Mouse (Mus musculus): Measurements from ENCODE around the gene Dmgdh. TPM values are rescaled to one million over a fixed set of nuclear protein-coding genes. Genes with fewer than 3 reads are reported as not detected.

Dmgdh gene
- polyA plus RNA-seq, 1 experiment from 2014 or later, result 0.14 TPM

DNA sequence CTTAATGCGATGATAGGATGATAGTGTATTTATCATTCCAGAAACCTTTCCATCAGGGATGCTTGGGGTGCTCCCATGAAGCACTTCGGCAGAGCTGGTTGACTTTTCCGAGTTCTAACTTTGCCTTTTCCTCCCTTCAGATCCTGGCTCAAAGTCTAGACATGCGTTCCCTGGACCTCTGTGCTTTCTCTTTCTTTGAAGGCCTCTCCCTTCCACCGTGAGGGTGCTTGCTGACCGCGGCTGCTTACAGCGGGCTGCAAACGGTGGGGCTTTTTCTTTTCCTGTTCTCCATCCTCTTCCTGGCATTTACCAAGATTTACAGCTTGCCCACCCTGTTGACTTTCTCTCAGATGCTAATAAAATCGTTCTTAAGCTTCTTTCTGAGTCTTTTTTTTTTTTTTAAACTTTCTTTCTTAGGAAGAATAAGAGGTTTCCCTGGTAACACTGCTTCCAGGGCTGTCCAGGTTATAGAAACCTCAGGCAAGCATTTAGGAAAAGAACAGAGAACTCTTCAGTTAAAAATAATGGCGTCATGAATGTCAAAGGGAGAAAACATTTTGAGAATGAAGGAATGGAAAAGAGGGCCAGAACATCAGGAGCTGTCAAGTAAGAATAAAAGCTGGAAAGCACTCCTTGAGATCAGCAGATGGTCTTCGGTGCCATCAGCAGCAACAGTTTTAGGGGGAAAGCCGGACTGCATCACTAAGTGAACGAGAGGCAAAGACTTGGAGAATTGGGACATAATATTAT is 84.1 kb downstream of the Dmgdh start:
- no peak for ATAC-seq
- H3K36me3 ChIP-seq (ENCODE audit: control insufficient read depth, insufficient read depth), result no peaks in the 10 kb centered on the region
- H3K4me1 ChIP-seq (replicated peaks; ENCODE audit: control insufficient read depth, insufficient read depth, low read length), result peaks cover 6% of the 10 kb centered on the region; the same call in 1 of the 2 replicates
- H3K27me3 ChIP-seq (replicated peaks; ENCODE audit: control insufficient read depth, insufficient read depth, low read length), result no peaks in the 10 kb centered on the region
- no peak overlapping the region for H3K4me3 ChIP-seq (replicated peaks; ENCODE audit: low read length)
- no peak overlapping the region for H3K27ac ChIP-seq (ENCODE audit: low read length)
- H3K9me3 ChIP-seq (ENCODE audit: control insufficient read depth, low read length), result no peaks in the 10 kb centered on the region
- WGBS, result 31% methylated on average over 14 of the region's 14 CpGs
- no peak overlapping the region for H3K9ac ChIP-seq (replicated peaks; ENCODE audit: low read depth, low read length)
- no peak overlapping the region for H3K4me2 ChIP-seq (ENCODE audit: low read length)

DNA sequence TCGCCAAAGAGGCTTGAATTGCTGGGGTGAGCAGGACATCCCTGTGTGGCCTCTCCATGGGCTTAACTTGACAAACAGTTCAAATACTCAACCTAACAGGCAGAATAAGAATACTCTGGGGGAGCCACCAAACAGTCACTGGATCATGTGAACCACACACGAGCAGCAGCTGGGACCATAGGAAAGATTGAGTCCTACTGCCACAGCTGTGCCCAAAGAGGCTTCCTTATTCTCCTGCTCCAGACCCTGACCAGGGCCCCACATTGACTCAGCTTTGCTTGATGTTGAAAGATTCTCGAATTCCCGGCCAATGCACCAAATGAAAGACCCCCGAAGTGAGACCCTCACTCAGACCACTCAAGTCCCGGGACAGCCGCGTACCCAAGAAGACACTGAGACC is 87.6 kb downstream of the Dmgdh start:
- H3K9ac ChIP-seq (replicated peaks; ENCODE audit: low read depth, low read length), result no peak overlapping the region
- no peaks in the 10 kb centered on the region for H3K36me3 ChIP-seq (ENCODE audit: control insufficient read depth, insufficient read depth)
- no peak overlapping the region for H3K27ac ChIP-seq (ENCODE audit: low read length)
- WGBS, result 94% methylated on average over 8 of the region's 8 CpGs
- no peak for ATAC-seq
- H3K4me2 ChIP-seq (ENCODE audit: low read length), result no peak overlapping the region
- H3K4me1 ChIP-seq (replicated peaks; ENCODE audit: control insufficient read depth, insufficient read depth, low read length), result peaks cover 6% of the 10 kb centered on the region; the same call in 1 of the 2 replicates
- H3K9me3 ChIP-seq (ENCODE audit: control insufficient read depth, low read length), result no peaks in the 10 kb centered on the region
- H3K4me3 ChIP-seq (replicated peaks; ENCODE audit: low read length), result no peak overlapping the region
- no peaks in the 10 kb centered on the region for H3K27me3 ChIP-seq (replicated peaks; ENCODE audit: control insufficient read depth, insufficient read depth, low read length)

DNA sequence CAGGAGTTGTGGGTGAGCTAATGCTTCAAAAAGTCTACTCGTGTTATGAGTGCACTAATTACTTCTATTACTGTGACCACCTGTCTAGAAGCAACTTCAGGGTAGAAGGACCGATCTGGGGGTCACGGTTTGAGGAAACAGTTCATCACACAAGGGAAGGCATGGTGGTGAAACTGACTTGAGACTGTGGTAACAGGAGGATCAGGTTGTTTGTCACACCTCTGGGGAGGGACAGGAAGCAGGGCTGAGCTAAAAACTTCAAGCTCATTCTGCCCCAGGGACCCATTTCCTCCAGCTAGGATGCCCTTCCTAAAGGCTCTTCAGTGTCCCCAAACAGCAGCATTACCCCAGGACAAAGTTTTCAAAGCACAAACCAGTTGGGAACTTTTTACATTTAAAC is 88.6 kb downstream of the Dmgdh start:
- Histone ChIP-seq H3K36me3 (ENCODE audit: control insufficient read depth, insufficient read depth) (no peaks in the 10 kb centered on the region), H3K9me3 (ENCODE audit: control insufficient read depth, low read length) (no peaks in the 10 kb centered on the region), H3K27me3 (replicated peaks; ENCODE audit: control insufficient read depth, insufficient read depth, low read length) (no peaks in the 10 kb centered on the region), H3K27ac (ENCODE audit: low read length) (no peak overlapping the region), H3K4me2 (ENCODE audit: low read length) (no peak overlapping the region), H3K4me1 (replicated peaks; ENCODE audit: control insufficient read depth, insufficient read depth, low read length) (peaks cover 5% of the 10 kb centered on the region; the same call in 1 of the 2 replicates), H3K9ac (replicated peaks; ENCODE audit: low read depth, low read length) (no peak overlapping the region), H3K4me3 (replicated peaks; ENCODE audit: low read length) (no peak overlapping the region)
- ATAC-seq, result no peak
- 84% methylated on average over 3 of the region's 3 CpGs for WGBS

DNA sequence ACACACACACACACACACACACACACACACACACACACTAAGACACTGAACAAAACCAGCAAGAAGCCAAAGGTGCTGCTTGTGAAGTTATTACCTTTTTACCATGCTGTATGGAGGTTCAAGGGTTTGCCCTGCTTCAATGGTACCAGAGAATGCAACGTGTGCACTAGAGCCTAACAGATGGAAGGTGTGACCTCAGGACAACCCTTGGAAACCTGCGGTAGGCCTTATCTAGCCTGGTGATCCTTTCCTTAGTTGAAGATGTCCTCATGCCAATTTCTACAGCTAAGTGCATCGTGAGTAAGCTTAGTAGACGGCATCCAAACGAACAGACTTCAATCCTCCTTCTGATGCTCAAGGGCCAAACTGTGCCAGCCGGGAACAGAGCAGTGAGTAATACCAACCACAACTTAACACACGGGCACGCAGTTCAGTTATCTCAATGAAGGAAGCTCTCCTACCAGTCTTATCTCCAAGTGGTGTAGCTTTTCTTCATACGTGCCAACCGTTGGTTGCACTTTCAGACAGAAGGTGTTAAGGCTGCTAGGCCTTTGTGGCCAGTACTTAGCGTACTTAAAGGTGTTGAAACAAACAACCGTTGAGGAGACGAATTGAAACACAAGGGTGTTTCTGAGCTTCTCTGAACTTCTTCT is 90.2 kb downstream of the Dmgdh start:
- Histone ChIP-seq H3K36me3 (ENCODE audit: control insufficient read depth, insufficient read depth) (no peaks in the 10 kb centered on the region), H3K4me2 (ENCODE audit: low read length) (no peak overlapping the region), H3K9ac (replicated peaks; ENCODE audit: low read depth, low read length) (no peak overlapping the region), H3K9me3 (ENCODE audit: control insufficient read depth, low read length) (no peaks in the 10 kb centered on the region), H3K4me3 (replicated peaks; ENCODE audit: low read length) (no peak overlapping the region), H3K27me3 (replicated peaks; ENCODE audit: control insufficient read depth, insufficient read depth, low read length) (no peaks in the 10 kb centered on the region), H3K27ac (ENCODE audit: low read length) (no peak overlapping the region), H3K4me1 (replicated peaks; ENCODE audit: control insufficient read depth, insufficient read depth, low read length) (no peaks in the 10 kb centered on the region)
- ATAC-seq, result no peak
- 92% methylated on average over 13 of the region's 13 CpGs for whole genome bisulfite sequencing

DNA sequence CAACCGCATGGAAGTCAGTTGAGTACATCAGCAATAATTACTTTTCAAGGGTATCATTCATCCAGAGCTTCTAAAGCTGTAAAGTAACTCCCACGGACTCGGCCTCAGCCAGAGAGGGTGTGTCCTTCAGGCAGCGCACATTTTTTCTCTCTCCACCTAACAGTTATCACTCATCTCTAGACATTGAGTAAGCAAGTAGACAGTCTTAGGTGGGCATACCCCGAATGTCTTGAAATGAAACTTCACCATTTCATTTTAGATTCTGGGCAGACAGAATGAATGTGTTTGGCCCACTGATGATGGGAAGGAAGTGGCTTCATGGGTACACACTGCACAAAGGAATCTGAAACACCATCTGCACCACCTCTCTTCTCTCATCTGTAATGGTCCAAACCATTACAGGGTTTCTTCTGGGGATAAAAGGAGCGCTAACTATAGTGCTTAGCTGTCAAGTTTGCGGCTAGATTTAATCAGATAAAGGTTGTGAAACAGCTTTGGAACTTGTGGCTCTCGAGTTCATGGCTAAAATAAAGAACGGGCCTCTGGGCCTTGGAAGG is 96.9 kb downstream of the Dmgdh start:
- H3K36me3 ChIP-seq (ENCODE audit: control insufficient read depth, insufficient read depth), result no peaks in the 10 kb centered on the region
- peak overlapping the region; percentile 97 for H3K4me2 ChIP-seq (ENCODE audit: low read length)
- 33% methylated on average over 9 of the region's 9 CpGs for WGBS
- H3K4me3 ChIP-seq (replicated peaks; ENCODE audit: low read length), result peak overlapping the region; percentile 82
- H3K4me1 ChIP-seq (replicated peaks; ENCODE audit: control insufficient read depth, insufficient read depth, low read length), result peaks cover 12% of the 10 kb centered on the region
- H3K27ac ChIP-seq (ENCODE audit: low read length), result peak overlapping the region; percentile 77
- no peaks in the 10 kb centered on the region for H3K9me3 ChIP-seq (ENCODE audit: control insufficient read depth, low read length)
- ATAC-seq, result peak; percentile 67
- no peaks in the 10 kb centered on the region for H3K27me3 ChIP-seq (replicated peaks; ENCODE audit: control insufficient read depth, insufficient read depth, low read length)
- H3K9ac ChIP-seq (replicated peaks; ENCODE audit: low read depth, low read length), result peak overlapping the region; percentile 95

DNA sequence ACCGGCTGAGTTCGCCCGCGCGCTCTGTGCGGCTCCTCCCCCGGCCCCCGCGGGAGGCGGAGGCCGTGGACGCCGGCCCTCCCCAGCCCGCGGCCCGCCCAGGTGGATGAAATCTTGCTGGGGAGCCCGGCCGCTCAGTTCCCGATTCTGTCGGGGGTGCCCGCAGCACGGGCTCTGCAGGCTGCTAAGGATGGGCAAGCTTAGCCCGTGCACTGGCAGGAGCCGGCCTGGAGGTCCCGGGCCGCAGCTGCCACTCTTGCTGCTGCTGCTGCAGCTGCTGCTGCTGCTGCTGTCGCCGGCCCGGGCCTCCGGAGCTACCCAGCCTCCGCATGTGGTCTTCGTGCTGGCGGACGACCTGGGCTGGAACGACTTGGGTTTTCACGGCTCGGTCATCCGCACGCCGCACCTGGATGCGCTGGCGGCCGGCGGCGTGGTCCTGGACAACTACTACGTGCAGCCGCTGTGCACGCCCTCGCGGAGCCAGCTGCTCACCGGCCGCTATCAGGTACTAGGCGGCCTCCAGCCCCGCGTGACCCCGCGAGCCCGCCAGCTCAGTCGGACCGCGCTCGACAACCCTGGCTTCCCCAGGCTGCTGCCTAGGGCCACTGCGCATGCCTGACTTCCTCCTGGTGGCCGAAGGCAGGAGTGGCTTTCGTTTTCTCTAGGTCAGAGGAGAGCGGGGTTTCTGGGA is 97.5 kb downstream of the Dmgdh start, which contains the start of gene Arsb:
Gene Arsb, plus strand, starts transcription at position 43 of the 691 bp plus-strand sequence.
- WGBS, result under 1% methylated on average over 66 of the region's 66 CpGs
- peak within 1 kb of the TSS; percentile 97 for H3K4me2 ChIP-seq (ENCODE audit: low read length)
- peak within 1 kb of the TSS; percentile 95 for H3K9ac ChIP-seq (replicated peaks; ENCODE audit: low read depth, low read length)
- no peaks in the 10 kb centered on the region for H3K36me3 ChIP-seq (ENCODE audit: control insufficient read depth, insufficient read depth)
- no peaks in the 10 kb centered on the region for H3K27me3 ChIP-seq (replicated peaks; ENCODE audit: control insufficient read depth, insufficient read depth, low read length)
- peak within 1 kb of the TSS; percentile 82 for H3K4me3 ChIP-seq (replicated peaks; ENCODE audit: low read length)
- ATAC-seq, result peak; percentile 89
- H3K27ac ChIP-seq (ENCODE audit: low read length), result peak within 1 kb of the TSS; percentile 77
- H3K9me3 ChIP-seq (ENCODE audit: control insufficient read depth, low read length), result no peaks in the 10 kb centered on the region
- peaks cover 12% of the 10 kb centered on the region for H3K4me1 ChIP-seq (replicated peaks; ENCODE audit: control insufficient read depth, insufficient read depth, low read length)

DNA sequence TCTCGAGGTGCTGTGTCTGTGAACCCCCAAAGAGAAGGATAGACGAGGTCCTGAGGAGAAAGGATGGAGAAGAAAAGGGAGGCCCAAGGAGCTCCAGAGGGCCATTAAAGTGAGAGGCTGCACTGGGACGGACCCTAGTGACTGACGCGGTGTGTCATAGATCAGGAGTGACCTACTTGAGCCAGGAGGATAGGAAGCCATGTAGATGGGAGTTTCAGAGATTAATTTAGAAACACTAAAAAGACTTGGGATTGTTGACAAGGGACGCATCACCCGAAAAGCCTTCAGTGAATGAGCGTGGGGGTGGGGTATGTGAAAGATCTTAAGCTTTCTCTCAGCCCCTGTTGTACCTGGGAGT is 98.0 kb downstream of the Dmgdh start:
- Histone ChIP-seq H3K9me3 (ENCODE audit: control insufficient read depth, low read length) (no peaks in the 10 kb centered on the region), H3K36me3 (ENCODE audit: control insufficient read depth, insufficient read depth) (no peaks in the 10 kb centered on the region), H3K27me3 (replicated peaks; ENCODE audit: control insufficient read depth, insufficient read depth, low read length) (no peaks in the 10 kb centered on the region), H3K4me1 (replicated peaks; ENCODE audit: control insufficient read depth, insufficient read depth, low read length) (peaks cover 12% of the 10 kb centered on the region), H3K27ac (ENCODE audit: low read length) (peak overlapping the region; percentile 14; the same call in 1 of the 2 replicates), H3K4me2 (ENCODE audit: low read length) (peak overlapping the region; percentile 97), H3K4me3 (replicated peaks; ENCODE audit: low read length) (peak overlapping the region; percentile 82), H3K9ac (replicated peaks; ENCODE audit: low read depth, low read length) (peak overlapping the region; percentile 95)
- WGBS, result 32% methylated on average over 8 of the region's 8 CpGs
- ATAC-seq, result no peak; the same call in 1 of the 2 replicates

DNA sequence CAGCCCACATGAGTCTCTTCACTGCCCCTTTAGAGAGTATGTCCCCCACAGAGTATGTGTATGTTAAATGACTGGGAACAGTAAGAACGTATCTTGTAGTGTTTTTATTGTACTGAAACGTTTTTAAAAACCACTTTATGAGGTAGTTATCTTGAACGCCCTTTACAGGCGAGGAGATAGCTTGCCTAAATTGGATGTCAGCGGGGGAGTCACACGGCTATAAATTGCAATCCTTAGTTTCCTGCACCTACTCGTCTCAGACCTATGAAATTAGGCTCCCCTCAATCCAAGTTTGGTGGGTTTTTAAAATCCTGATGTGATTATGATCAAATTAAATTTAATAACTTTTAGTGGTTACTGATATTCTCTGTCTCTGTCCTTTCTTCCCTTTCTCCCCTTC is 98.6 kb downstream of the Dmgdh start:
- Histone ChIP-seq H3K27me3 (replicated peaks; ENCODE audit: control insufficient read depth, insufficient read depth, low read length) (no peaks in the 10 kb centered on the region), H3K4me2 (ENCODE audit: low read length) (peak overlapping the region; percentile 97), H3K27ac (ENCODE audit: low read length) (no peak overlapping the region), H3K4me1 (replicated peaks; ENCODE audit: control insufficient read depth, insufficient read depth, low read length) (peaks cover 12% of the 10 kb centered on the region), H3K36me3 (ENCODE audit: control insufficient read depth, insufficient read depth) (no peaks in the 10 kb centered on the region), H3K9ac (replicated peaks; ENCODE audit: low read depth, low read length) (no peak overlapping the region), H3K4me3 (replicated peaks; ENCODE audit: low read length) (no peak overlapping the region; the same call in none of the 2 replicates), H3K9me3 (ENCODE audit: control insufficient read depth, low read length) (no peaks in the 10 kb centered on the region)
- ATAC-seq, result no peak
- 77% methylated on average over 7 of the region's 7 CpGs for WGBS
